Mouse (Mus musculus) lung, postnatal 0 days (tissue): Measurements from ENCODE around the gene Arhgap19. TPM values are rescaled to one million over a fixed set of nuclear protein-coding genes. Genes with fewer than 3 reads are reported as not detected.
A peak's percentile ranks its signal among the peaks of the same experiment; 100 is the strongest.

Experiments
- ATAC-seq: fragments of 200-750 bp; cut with Nextera tagmentation; 2 replicates; pipeline ENCODE4 v1.8.0; 2017; ENCODE audit warnings: moderate library complexity
- DNase-seq: peaks from one replicate; pipeline ENCODE4 v3.0.0-alpha.2; 2016; ENCODE audit warnings: low spot score
- H3K27ac ChIP-seq: fragments of 300-500 bp; sonication (generic); 2 replicates; pipeline ENCODE4 v1.5.1; 2014; ENCODE audit warnings: antibody characterized with exemption, mild to moderate bottlenecking, low read length, mixed read lengths
- H3K27me3 ChIP-seq: fragments of 300-500 bp; sonication (generic); replicated peaks from 2 replicates; pipeline ENCODE4 v1.6.1; 2014; ENCODE audit warnings: low read length, mixed read lengths; ENCODE audit not compliant: insufficient read depth
- H3K36me3 ChIP-seq: fragments of 300-500 bp; sonication (generic); 2 replicates; pipeline ENCODE4 v1.6.1; 2014; ENCODE audit warnings: low read length, mixed read lengths; ENCODE audit not compliant: insufficient read depth
- H3K4me1 ChIP-seq: fragments of 300-500 bp; sonication (generic); 2 replicates; pipeline ENCODE4 v1.6.1; 2014; ENCODE audit warnings: antibody characterized with exemption, low read depth, low read length, mixed read lengths; ENCODE audit not compliant: insufficient read depth
- H3K4me2 ChIP-seq: fragments of 300-500 bp; sonication (generic); replicated peaks from 2 replicates; pipeline ENCODE4 v1.6.1; 2014; ENCODE audit warnings: low read depth, mild to moderate bottlenecking, low read length, moderate library complexity, mixed read lengths
- H3K4me3 ChIP-seq: fragments of 300-500 bp; sonication (generic); 2 replicates; pipeline ENCODE4 v1.5.1; 2014; ENCODE audit warnings: low read depth, low read length
- H3K9ac ChIP-seq: fragments of 300-500 bp; sonication (generic); replicated peaks from 2 replicates; pipeline ENCODE4 v1.6.1; 2014; ENCODE audit warnings: low read depth, mild to moderate bottlenecking
- H3K9me3 ChIP-seq: fragments of 300-500 bp; sonication (generic); 2 replicates; pipeline ENCODE4 v1.6.1; 2016; ENCODE audit warnings: low read length, mixed read lengths
- CTCF ChIP-seq: IDR thresholded peaks from 2 replicates; pipeline ENCODE4 v1.5.1; 2016; ENCODE audit warnings: antibody characterized with exemption, mild to moderate bottlenecking
- EP300 ChIP-seq: IDR thresholded peaks from 2 replicates; pipeline ENCODE4 v1.6.1; 2016; ENCODE audit warnings: antibody characterized with exemption, mild to moderate bottlenecking, control low read depth
- WGBS: fragments of 180-500 bp; shearing (Covaris S2); extraction: QIAGEN DNeasy Blood & Tissue Kit; methylation state at CpG from one replicate; pipeline ENCODE4 v1.1.7; 2014; 5-methylcytosine and 5-hydroxymethylcytosine counted together
- polyA plus RNA-seq: library from polyadenylated mRNA; unstranded; fragments of >200 nt; fragmentation: Nextera tagmentation; extraction: Ambion mirVana; gene quantifications from 2 replicates; pipeline ENCODE4 v1.2.1, GENCODE M21; 2015

Arhgap19 gene
- polyA plus RNA-seq, 1 experiment from 2014 or later = 2.1 TPM

GRCm38 (mm10) chr19:41818749-41819148 is 16.9 kb upstream of the Arhgap19 start:
- no peaks in the 10 kb centered on the region for H3K36me3 ChIP-seq
- no peak overlapping the region for H3K4me2 ChIP-seq
- TF ChIP-seq CTCF (no peak), EP300 (no peak)
- H3K9me3 ChIP-seq = no peaks in the 10 kb centered on the region
- H3K4me1 ChIP-seq = no peaks in the 10 kb centered on the region
- H3K27me3 ChIP-seq = no peaks in the 10 kb centered on the region
- no peak overlapping the region for H3K4me3 ChIP-seq
- no peak overlapping the region for H3K9ac ChIP-seq
- no peak for DNase-seq
- WGBS = 72% methylated on average over 4 of the region's 4 CpGs
- no peak overlapping the region for H3K27ac ChIP-seq
- ATAC-seq = no peak

- DNase-seq = no peak
- 42% methylated on average over 10 of the region's 10 CpGs for WGBS
These were observed 15.5 kb upstream of the Arhgap19 start for GRCm38 (mm10) chr19:41817325-41817724.

GRCm38 (mm10) chr19:41816915-41817314 is 15.1 kb upstream of the Arhgap19 start:
- peak; percentile 76 for DNase-seq

More at GRCm38 (mm10) chr19:41817325-41817724, 15.5 kb upstream of the Arhgap19 start:
- Histone ChIP-seq H3K27me3 (no peaks in the 10 kb centered on the region), H3K27ac (peak overlapping the region; percentile 73), H3K9me3 (no peaks in the 10 kb centered on the region), H3K4me2 (no peak overlapping the region), H3K36me3 (no peaks in the 10 kb centered on the region), H3K4me3 (no peak overlapping the region), H3K4me1 (no peaks in the 10 kb centered on the region), H3K9ac (no peak overlapping the region)
- TF ChIP-seq EP300 = no peak
- no peak for TF ChIP-seq CTCF
- ATAC-seq = peak; percentile 46

GRCm38 (mm10) chr19:41816410-41816809 is 14.6 kb upstream of the Arhgap19 start:
- H3K9me3 ChIP-seq = no peaks in the 10 kb centered on the region
- WGBS = 42% methylated on average over 5 of the region's 5 CpGs
- H3K9ac ChIP-seq = no peak overlapping the region
- ATAC-seq (peak; percentile 4; the same call in 1 of the 2 replicates), DNase-seq (no peak)
- H3K4me1 ChIP-seq = no peaks in the 10 kb centered on the region
- no peaks in the 10 kb centered on the region for H3K36me3 ChIP-seq
- peak overlapping the region; percentile 51; the same call in 1 of the 2 replicates for H3K27ac ChIP-seq
- no peaks in the 10 kb centered on the region for H3K27me3 ChIP-seq
- H3K4me2 ChIP-seq = no peak overlapping the region; the same call in 1 of the 2 replicates
- 0 out of 2 replicates have a peak overlapping the region, but pooled peaks have one; percentile 4 for H3K4me3 ChIP-seq
- TF ChIP-seq CTCF = no peak
- TF ChIP-seq EP300 = no peak

More at GRCm38 (mm10) chr19:41816915-41817314, 15.1 kb upstream of the Arhgap19 start:
- Histone ChIP-seq H3K4me2 (no peak overlapping the region; the same call in 1 of the 2 replicates), H3K27ac (peak overlapping the region; percentile 73), H3K4me3 (0 out of 2 replicates have a peak overlapping the region, but pooled peaks have one; percentile 4), H3K36me3 (no peaks in the 10 kb centered on the region), H3K9ac (no peak overlapping the region), H3K9me3 (no peaks in the 10 kb centered on the region), H3K4me1 (no peaks in the 10 kb centered on the region), H3K27me3 (no peaks in the 10 kb centered on the region)
- 46% methylated on average over 5 of the region's 5 CpGs for WGBS
- TF ChIP-seq CTCF (no peak), EP300 (no peak)
- ATAC-seq = peak; percentile 91

GRCm38 (mm10) chr19:41813374-41813773 is 11.5 kb upstream of the Arhgap19 start:
- no peak overlapping the region for H3K9ac ChIP-seq
- no peak overlapping the region for H3K27ac ChIP-seq
- DNase-seq (no peak), ATAC-seq (no peak)
- no peaks in the 10 kb centered on the region for H3K9me3 ChIP-seq
- H3K36me3 ChIP-seq = no peaks in the 10 kb centered on the region
- no peaks in the 10 kb centered on the region for H3K27me3 ChIP-seq
- H3K4me2 ChIP-seq = no peak overlapping the region
- H3K4me1 ChIP-seq = no peaks in the 10 kb centered on the region
- H3K4me3 ChIP-seq = no peak overlapping the region
- WGBS = 93% methylated on average over 4 of the region's 4 CpGs
- TF ChIP-seq EP300 (no peak), CTCF (no peak)

- TF ChIP-seq EP300 (no peak), CTCF (no peak)
- Histone ChIP-seq H3K4me3 (no peak overlapping the region), H3K4me2 (no peak overlapping the region), H3K9me3 (no peaks in the 10 kb centered on the region), H3K36me3 (no peaks in the 10 kb centered on the region), H3K27ac (no peak overlapping the region), H3K4me1 (no peaks in the 10 kb centered on the region), H3K27me3 (no peaks in the 10 kb centered on the region), H3K9ac (no peak overlapping the region)
- 85% methylated on average over 10 of the region's 10 CpGs for WGBS
- ATAC-seq (no peak), DNase-seq (no peak)
These were observed 10.7 kb upstream of the Arhgap19 start for GRCm38 (mm10) chr19:41812525-41812924.
